Mouse (Mus musculus): ENCODE data around the gene Iqschfp. TPM values are rescaled to one million over a fixed set of nuclear protein-coding genes. Genes with fewer than 3 reads are reported as not detected.

Gene Iqschfp
- total RNA-seq, 2 experiments from 2014 or later: not detected

DNA sequence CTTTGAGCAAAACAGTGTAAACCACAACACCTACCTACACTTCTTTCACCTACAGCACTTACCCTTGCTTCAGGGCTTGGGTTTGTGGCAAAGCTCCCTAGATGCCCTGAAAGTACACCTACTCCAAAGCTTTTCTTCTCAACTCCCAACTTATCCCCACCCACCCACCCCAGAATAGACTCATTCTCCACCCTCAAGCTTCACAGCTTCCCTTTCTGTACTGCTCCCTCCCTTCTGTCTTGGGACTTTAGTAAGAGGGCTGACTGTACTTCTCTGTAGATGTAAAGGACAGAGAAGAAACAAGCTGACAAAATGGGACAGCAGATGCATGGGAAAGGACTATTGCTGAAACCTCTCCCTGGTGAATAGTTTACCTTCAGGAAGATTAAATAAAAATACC is 476.0 kb downstream of the Iqschfp start:
- intact Hi-C loops (cut with DNase I): no loop called here
- no peak for TF ChIP-seq CTCF (IDR thresholded peaks at IDR 0.05)
- Histone ChIP-seq H3K27ac (no peak overlapping the region), H3K4me3 (no peak overlapping the region)
- no peak for DNase-seq

DNA sequence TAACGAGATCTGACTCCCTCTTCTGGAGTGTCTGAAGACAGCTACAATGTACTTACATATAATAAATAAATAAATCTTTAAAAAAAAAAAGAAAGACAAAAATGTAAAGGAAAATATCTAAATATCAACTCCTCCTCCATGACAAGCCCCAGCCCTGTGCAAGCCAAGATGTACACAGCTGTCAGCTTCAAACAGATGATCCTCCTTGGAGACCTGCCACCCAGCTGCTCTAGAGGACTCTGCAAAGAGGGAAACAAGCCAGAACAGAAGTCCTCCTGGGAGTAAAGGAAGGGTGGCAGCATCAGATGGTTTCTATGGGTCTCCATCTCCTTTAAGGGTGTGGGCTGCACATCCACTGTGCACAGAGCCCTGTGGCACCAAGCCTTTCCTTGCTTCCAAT is 480.9 kb downstream of the Iqschfp start:
- no peak for DNase-seq
- Histone ChIP-seq H3K27ac (no peak overlapping the region), H3K4me3 (no peak overlapping the region)
- TF ChIP-seq CTCF (IDR thresholded peaks at IDR 0.05): no peak
- intact Hi-C loops (cut with DNase I): loop anchor here (10.0 kb wide), 1 partner anchor 112 kb away; no protein-coding TSS in a partner anchor

DNA sequence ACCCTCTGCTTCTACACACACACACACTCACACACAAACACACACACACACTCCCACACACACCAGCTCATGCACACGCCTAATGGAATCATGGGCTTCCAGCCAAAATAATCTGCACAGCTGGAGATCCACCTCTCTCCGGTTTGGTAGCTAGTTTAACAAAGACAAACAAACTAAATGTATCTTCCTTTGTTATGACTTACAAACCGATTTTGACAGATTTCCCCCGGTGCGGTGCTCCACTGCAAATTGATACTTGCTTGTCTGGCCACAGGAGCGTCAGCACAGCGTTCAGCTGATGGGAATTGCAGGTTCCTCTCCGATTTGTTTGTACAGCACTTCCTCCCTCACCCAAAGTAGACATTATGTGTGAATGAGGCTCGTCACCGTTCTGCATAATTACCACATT is 483.1 kb downstream of the Iqschfp start:
- DNase-seq: no peak
- peak overlapping the region; percentile 21; the same call in 1 of the 2 replicates for H3K4me3 ChIP-seq
- intact Hi-C loops (cut with DNase I): loop anchor here (10.0 kb wide), 1 partner anchor 110 kb away; no protein-coding TSS in a partner anchor
- TF ChIP-seq CTCF (IDR thresholded peaks at IDR 0.05): no peak
- no peak overlapping the region for H3K27ac ChIP-seq

DNA sequence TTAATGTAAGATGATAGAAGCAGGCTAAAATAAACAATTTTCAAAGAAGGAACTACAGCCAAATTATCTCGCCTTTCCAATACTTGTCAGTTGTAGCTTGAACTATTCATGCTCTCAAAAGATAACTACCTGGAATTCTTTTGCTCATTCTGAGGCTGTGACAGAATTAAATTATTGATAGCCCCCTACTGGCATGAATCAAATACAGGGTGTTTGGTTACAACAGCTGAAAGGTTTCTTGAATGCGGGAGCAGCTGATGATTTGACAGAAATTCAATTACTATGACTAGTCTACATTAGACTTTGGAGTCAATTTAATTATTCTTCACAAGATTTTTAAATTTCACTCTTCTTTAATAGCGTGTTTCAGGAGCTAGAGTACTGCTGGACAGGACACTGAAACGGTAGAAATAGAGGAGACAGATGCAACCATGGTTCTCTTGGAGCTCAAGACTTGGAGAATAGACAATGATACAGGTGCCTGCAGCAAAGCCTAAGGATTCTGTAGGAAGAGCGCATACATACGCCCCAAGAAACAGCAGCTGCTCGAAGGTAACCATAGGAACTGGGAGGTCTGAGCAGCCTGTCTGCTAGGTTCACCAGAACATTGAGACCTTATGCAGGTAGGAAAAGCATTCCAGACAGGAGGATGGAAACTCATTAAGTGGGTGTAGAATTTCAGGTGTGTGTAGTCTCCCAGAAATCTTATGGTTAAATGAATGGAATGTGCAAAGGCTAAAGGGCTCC is 485.6 kb downstream of the Iqschfp start:
- DNase-seq: no peak
- Histone ChIP-seq H3K27ac (no peak overlapping the region), H3K4me3 (no peak overlapping the region)
- intact Hi-C loops (cut with DNase I): loop anchor here (10.0 kb wide), 1 partner anchor 107 kb away; no protein-coding TSS in a partner anchor
- no peak for TF ChIP-seq CTCF (IDR thresholded peaks at IDR 0.05)

DNA sequence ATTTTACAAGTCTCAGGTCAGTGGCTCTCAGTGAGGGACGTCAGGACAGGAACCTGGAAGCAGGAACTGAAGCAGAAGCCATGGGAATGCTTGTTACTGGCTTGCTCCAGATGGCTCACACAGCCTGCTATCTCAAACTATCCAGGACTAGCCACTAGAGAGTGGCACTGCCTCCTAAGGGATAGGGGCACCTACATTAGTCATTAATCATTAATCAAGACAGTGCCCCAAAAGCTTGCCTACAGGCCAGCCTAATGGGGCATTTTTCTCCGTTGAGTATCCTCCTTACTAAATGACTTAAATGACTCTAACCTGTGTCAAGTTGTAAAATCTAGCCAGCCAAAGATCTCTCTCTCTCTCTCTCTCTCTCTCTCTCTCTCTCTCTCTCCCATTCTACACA is 486.8 kb downstream of the Iqschfp start:
- no peak for DNase-seq
- TF ChIP-seq CTCF (IDR thresholded peaks at IDR 0.05): no peak
- intact Hi-C loops (cut with DNase I): loop anchor here (10.0 kb wide), 1 partner anchor 106 kb away; no protein-coding TSS in a partner anchor
- H3K4me3 ChIP-seq: no peak overlapping the region
- no peak overlapping the region for H3K27ac ChIP-seq

DNA sequence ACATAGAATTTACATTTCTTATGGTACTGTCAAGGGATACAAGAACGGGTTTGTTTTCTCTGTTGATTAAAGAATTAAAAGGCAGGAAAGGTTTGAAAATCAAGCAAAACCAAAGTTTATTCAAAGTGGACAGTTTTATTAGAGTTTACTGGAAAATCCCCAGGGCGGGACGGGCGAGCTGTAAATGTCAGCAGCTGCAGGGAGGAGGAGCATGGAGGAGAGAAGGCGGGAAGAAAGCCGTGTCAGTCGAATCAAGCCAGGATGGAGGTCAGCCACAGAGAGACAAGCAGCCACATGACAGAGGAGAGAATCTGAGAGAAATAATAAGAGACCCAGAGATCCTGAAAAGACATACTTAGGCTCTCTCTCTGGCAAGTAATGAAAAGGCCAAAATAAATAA is 487.2 kb downstream of the Iqschfp start:
- no peak overlapping the region for H3K27ac ChIP-seq
- DNase-seq: no peak
- intact Hi-C loops (cut with DNase I): loop anchor here (10.0 kb wide), 1 partner anchor 106 kb away; no protein-coding TSS in a partner anchor
- H3K4me3 ChIP-seq: no peak overlapping the region
- no peak for TF ChIP-seq CTCF (IDR thresholded peaks at IDR 0.05)

DNA sequence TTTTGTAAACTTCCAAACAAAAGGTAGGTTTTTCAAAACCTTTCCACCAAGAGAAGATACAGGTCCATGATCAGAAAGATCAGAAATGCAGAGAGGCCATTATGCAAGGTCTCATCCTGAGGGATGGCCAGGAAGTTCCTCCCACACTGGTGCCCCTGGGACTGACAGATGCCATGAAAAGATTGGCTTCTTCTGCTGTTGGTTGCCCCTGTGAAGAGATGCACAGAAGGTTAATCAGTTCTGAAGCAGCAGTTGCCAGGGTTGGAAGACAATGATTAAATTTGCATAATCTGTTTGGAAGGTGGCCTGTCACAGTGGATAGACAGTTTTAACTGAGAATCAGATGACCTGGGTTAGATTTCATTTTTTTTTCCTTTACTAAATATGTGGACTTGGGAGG is 491.6 kb downstream of the Iqschfp start:
- H3K27ac ChIP-seq: no peak overlapping the region
- intact Hi-C loops (cut with DNase I): no loop called here
- H3K4me3 ChIP-seq: no peak overlapping the region
- no peak for DNase-seq
- no peak for TF ChIP-seq CTCF (IDR thresholded peaks at IDR 0.05)

DNA sequence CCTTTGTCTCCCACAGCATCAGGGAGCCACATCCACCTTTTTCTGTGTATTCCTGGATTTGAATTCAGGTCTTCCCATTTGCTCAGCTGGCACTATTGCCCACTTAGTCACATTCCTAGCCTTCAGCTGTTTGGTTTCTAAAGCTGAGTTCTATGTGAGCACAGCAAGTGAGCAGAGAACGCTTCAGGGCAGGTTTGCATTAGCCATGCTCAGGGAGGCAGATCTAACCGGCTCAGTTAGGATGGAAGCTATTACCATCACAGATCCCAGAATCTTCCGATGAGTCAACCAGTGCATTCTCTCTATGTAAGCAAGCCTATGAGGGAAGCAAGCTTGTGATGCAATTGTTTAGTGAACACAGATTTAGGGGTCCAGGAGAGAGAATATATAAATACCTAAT is 493.5 kb downstream of the Iqschfp start:
- intact Hi-C loops (cut with DNase I): no loop called here
- no peak for DNase-seq
- no peak overlapping the region for H3K4me3 ChIP-seq
- no peak for TF ChIP-seq CTCF (IDR thresholded peaks at IDR 0.05)
- H3K27ac ChIP-seq: no peak overlapping the region

DNA sequence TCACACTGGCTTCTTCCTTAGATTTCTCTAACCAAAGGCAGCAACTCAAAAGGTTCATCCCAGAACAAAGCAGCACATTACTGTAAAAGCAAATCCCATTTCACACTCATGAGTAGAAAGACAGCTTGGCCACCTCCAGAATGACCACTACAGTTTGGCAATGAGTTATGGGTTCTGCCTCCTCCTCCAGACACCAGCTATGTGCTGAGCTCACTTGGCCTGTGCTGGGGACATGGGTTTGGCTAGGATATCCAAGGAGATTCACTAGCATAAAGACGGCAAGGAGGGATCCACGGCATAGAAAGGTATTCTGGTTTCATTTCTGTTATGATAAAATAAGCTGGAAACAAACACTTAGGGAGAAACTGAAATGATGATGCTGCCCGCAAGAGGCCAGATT is 496.0 kb downstream of the Iqschfp start:
- intact Hi-C loops (cut with DNase I): no loop called here
- Histone ChIP-seq H3K4me3 (no peak overlapping the region), H3K27ac (no peak overlapping the region)
- DNase-seq: no peak
- TF ChIP-seq CTCF (IDR thresholded peaks at IDR 0.05): no peak

DNA sequence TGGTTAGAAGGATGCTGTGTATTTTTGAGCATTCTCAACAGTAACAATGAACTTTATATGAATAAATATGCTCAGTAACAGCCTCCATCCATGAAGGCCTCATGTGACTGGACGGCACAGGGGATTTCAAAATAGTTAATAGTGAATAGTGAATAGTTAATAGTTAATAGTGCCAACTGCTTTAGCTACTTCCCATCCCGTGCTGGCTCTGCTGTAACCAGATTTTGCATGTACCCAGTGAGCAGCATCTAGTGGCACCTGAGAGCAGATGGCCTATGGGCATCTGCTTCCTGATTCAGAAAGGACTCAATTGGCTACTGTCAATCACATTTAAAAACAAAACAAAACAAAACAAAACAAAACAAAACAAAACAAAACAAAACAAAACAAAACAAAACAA is 501.5 kb downstream of the Iqschfp start:
- TF ChIP-seq CTCF (IDR thresholded peaks at IDR 0.05): no peak
- Histone ChIP-seq H3K4me3 (no peak overlapping the region), H3K27ac (no peak overlapping the region)
- no peak for DNase-seq
- intact Hi-C loops (cut with DNase I): no loop called here

DNA sequence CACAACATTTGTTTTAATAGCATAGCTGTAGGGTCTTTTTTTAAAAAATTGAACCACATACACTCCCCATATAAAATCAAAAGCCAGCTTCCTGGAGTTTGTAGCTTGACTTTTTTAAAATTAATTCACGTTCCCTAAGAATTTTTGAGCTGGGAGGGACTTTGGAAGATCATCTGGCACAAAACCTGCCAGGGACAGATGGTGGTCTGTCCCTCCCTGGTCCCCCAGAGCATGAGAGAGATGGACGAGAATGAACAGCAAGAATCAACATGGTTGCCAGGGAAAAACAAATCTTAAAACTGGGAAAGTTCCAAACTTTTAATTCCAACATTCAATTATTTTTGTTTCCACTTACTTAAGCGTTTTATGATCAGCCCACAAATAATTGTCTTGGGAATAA is 506.7 kb downstream of the Iqschfp start:
- no peak for DNase-seq
- Histone ChIP-seq H3K27ac (no peak overlapping the region), H3K4me3 (no peak overlapping the region)
- intact Hi-C loops (cut with DNase I): no loop called here
- TF ChIP-seq CTCF (IDR thresholded peaks at IDR 0.05): no peak

DNA sequence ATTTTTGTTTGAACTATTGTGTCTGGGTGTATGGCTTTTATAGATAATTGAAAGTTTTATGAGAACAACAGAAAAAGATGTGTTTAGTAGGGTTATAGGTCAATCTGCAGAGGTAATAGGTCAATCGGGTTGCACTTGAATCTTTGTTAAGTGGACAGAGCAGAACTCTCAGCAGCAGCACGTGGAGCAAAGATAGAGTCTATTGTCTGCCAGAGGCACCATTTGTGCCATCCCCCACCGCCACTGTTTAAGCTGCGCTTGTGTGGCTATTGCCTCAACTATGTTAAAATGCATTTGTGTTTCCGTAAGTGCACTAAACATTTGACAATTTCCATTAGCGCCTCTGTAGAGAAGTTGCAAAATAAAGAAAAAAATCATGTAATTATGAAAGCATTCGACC is 508.1 kb downstream of the Iqschfp start:
- TF ChIP-seq CTCF (IDR thresholded peaks at IDR 0.05): no peak
- H3K27ac ChIP-seq: no peak overlapping the region
- H3K4me3 ChIP-seq: no peak overlapping the region
- DNase-seq: no peak
- intact Hi-C loops (cut with DNase I): no loop called here

DNA sequence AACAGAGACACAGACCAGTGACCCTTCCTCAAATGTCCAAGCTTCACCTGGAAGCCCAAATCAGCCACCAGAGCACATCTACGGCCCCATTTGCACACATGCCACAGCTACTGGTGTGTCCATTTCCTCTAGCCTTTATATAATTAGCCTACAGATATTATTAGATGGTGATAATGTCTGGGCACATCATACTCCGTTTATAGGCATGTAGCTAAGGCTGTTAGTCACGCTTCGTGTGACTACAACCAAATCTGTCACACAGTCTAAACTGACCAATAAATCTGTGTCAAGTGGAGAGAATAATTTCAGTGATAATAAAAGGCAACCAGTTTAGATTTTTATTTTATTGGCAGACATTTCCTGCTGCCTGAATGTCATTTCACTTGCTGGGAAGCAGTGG is 511.3 kb downstream of the Iqschfp start:
- no peak for DNase-seq
- no peak for TF ChIP-seq CTCF (IDR thresholded peaks at IDR 0.05)
- H3K27ac ChIP-seq: no peak overlapping the region
- H3K4me3 ChIP-seq: no peak overlapping the region
- intact Hi-C loops (cut with DNase I): no loop called here

DNA sequence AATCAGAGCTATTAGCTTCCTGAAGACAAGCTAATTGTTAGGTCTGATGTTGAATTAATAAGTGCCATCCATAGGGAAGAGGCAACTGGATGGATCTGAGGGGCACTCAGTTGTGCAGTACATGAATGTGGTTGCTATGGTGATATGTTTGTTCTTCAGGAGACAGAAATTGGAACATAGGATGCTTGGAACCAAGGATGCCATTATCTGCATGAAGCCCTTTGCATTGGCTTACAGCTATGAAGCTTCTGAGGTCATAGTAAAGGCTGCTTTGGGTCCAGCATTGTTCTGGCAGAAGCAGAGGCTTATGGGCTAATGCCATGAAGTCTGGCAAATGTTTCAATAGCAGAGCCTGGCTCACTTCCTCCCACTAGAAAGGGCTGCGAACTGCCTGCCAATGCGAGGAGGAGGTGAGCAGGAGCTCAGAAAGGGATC is 511.8 kb downstream of the Iqschfp start:
- no peak for DNase-seq
- no peak for TF ChIP-seq CTCF (IDR thresholded peaks at IDR 0.05)
- intact Hi-C loops (cut with DNase I): no loop called here
- H3K4me3 ChIP-seq: no peak overlapping the region
- H3K27ac ChIP-seq: no peak overlapping the region

All from gastrocnemius, adult 2 months (tissue).